Mouse (Mus musculus) telencephalon, adult 2 months (tissue): ENCODE results near the gene Adgrl2.
A peak's percentile ranks its signal among the peaks of the same experiment; 100 is the strongest.

ENCODE experiments used
- DNase-seq: peaks from one replicate; pipeline ENCODE4 v3.0.0-alpha.2; 2011; ENCODE audit warnings: low read depth, low spot score

The Adgrl2 gene

DNA sequence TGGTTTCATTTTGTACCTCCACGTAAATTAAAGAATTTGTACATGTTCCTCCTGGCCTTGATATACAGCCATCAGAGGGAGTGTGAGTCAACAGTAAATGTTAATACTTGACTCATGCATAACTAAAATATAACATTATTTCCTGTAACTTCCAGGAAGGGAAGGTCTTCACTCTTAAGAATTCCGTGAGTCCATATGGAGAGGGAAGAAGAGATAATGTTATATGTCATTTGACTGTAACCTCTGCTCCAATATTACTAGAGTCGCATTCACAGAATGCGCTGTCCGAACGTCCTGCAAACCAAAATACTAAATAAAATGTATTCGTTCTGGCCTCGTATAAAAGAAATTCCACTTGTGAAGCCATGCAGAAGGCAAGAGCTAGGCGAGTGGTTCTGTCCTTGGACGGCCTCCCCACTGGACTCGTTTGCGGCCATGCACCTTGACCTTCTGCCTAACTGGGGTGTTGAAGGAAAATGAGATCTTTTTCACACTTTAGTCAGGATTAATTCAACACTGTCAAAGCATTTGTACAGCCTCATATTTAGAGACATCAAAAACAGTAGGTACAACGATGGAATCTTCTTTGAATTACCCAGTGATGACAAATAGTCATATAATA, 68.3 kb downstream of the Adgrl2 start:
- DNase-seq, result no peak

DNA sequence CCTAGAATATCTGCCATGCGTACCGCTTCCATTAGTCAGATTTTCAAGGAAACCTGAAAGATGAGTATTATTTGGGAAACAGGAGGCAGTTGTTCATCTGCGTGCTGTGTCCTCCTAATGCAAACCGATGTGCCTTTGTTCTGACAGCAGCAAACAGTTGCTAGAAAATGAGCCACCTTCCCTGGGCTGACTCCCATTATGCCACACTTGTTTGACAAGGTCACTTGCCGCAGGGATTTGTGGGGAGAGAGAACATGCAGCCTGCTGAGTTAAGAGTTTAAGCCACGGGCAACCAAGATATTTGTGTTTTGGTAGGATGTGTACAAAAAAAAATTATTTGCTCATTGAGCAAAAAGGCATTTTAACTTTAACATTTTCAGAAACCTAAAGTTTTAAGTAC, 69.5 kb downstream of the Adgrl2 start:
- no peak for DNase-seq

DNA sequence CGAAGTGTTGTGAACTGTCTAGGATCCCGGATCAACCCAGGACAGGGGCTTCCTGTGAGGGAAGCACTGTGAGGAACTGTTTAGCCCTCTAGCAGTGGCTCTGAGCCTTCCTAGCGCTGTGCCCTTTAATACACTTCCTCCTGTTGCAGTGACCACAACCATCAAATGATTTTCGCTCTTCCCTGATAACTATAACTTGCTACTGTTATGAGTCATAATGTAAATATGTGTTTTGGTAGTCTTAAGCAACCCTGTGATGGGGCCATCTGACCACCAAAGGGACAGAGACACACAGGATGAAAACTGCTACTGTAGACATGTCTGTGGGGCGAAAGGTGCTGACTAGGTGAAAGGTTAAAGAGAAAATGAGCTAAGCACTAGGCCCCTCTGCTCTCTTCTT, 71.9 kb downstream of the Adgrl2 start:
- DNase-seq, result no peak

DNA sequence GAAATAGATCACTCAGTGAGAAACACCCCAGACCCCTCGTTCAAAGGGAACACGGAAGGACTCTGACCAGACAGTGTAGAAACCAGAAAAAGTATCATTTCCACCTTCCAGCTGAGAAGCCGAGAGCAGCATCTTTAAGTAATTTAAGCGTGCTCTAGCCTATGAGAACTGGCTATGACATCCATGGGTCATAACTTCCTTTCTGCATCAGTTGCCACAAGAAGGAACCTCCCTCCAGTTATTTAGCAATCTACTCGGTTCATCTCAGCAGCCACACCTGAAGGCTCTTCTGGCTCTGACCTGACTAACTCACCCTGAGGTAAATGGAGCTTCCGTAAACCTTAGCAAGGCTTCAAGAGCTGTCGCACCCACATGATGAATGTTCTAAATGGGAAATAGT, 72.5 kb downstream of the Adgrl2 start:
- DNase-seq, result no peak

DNA sequence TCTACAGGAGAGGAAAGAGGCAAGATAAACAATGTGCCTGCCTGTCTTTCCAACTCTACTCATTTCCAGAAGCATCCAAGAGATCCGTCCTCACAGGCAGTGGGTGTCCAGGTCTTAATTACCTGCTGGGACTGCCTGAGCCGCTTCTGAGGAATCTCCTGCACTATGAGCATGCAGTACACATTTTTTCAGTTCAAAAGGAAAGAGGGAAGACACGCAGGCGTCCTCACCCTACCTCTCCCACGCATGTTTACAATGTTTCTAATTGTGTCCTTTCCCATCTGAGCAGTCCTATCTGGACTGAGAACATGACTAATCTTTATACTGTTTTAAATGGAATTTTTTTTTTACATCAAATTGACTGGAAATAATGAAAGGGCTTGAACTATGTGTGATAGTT, 74.1 kb downstream of the Adgrl2 start:
- DNase-seq, result peak; percentile 58

DNA sequence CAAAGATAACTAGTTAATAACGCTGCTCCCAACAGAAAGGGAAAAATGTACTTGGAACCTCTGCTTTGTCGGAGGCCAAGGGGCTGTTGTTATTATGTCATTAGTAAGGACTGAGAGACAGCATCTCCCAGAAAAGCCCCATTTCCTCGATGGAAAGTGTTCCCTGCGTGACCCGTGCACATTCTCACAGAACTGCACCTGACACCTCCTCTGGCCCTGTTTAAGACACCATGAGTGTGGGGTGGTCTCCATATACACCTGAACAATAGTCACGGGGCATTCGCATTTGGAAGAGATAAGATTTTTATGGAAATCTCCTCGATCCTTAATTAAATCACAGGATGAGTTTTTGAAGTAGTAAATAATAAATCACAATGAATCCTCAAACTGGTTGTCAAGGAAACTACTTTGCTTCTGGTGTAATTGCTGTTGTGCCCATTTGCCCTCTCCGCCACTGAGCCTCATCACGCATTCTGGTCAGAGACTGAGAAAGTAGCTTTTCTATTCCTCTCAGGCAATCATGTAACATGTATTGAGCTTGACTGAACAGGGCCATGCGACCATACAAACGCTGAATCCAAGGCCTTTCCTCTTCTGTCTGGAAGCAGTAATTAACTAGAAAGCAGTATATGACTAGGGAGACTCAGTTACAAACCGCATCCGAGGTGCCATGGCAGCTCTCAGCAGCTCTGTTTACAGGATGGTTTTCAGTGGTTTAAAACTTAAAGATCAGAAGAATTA, 77.2 kb downstream of the Adgrl2 start:
- DNase-seq, result no peak

DNA sequence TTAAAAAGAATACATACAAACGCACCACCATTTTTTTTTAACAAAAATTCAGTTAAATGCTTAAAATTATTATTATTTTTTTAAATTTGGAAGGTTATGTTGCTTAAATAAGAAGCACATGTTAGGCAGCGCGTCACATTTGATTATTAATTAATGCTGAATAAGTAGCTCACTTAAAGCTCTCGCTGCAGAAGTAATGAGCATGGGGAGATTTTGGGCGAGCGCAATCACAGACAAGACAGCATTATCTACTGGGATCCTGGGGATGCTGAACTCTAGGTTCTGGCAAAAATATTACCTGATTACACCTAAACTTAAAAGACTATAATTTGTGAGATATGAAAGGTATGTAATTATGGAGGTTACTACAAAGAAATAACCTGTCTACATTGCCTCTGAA, 77.8 kb downstream of the Adgrl2 start:
- DNase-seq, result no peak

DNA sequence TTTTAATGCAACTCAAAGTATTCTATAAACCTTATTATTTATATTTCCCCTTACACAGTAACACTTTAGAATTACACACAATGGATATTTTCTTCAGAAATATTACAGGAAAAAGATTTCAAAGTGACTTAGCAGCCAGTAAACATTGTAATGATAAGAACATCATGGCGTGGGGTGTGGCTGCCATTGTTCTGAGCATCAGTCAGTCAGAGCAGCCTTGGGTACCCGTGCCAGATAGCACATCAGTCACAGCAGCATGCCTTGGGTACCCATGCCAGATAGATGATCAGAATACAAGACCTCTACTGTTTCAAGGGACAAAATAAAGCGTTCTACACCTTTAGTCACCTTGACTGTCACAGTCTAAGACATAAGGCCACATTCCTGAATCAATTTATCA, 82.5 kb downstream of the Adgrl2 start:
- DNase-seq, result no peak

DNA sequence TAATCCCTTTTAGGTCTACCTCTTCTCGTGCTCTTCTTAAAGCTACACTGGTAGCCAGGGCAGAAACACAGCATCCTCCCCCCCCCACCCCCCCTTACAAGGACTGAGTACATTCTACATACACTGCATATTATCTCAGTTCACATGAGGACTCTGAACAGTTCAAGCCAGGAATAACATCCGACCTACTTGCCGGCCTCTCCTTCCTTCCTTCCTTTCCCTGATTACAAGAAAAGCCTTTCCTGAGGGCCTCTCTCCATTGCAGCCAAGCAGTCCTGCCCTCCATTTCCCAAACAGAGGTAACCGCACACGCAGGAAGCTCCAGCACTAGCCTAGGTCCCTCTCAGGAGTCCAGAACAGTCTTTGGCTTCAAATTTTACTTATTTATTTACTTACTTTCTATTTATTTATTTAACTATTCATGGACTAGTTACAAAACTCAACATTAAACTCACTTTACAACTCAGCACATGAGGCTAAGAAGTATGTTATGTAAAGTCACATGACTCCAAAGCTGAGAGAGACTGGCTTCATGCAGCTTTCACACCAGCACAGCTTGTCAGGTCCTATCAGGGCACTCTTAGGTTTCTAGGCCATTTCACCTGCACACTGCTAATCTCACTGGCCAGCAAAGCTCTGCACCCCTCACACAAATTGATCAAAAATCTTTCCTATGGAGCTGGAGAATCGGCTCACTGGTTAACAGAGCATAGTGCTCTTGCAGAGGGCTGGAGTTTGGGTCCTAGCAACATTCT, 83.2 kb downstream of the Adgrl2 start:
- no peak for DNase-seq

DNA sequence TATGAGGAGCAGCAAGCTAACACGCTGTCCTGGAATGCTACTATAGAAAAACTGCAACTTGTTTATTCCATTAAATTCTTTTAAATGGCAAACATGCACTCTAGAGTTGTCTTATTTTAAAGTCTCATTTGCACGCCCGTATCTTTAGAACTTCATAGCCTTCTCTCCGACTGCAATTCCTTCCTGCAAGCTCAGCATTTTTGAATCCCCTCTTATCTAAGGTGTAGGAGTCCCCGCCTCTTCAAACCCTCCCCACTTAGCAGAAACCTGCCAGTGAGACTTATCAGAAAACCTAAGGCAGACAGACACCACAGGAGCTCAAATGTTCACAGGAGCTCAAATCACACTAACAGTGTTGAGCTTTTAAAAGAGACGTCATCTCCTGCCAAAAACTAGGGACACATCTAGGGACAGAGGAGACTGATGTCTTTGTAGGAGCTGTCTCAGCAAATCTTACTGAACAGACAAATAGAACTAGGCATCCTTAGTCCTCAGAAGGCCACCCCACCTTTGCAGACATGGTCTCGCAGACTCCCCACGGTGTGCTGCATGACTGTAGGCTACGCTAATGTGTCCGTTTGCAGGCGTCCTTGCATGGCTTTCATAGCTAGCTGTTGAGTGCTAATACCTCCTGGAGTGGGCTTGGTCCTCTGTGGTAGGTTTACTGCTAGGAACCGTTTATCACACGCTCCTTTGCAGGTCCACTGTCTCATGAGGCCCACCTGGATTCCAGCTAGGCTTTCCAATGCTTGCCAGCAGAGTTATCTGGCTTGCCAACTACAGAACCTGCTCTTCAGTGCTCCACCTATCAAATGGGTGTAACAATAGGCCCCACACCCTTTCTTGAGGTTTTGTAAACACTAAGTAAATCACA, 84.2 kb downstream of the Adgrl2 start:
- no peak for DNase-seq

DNA sequence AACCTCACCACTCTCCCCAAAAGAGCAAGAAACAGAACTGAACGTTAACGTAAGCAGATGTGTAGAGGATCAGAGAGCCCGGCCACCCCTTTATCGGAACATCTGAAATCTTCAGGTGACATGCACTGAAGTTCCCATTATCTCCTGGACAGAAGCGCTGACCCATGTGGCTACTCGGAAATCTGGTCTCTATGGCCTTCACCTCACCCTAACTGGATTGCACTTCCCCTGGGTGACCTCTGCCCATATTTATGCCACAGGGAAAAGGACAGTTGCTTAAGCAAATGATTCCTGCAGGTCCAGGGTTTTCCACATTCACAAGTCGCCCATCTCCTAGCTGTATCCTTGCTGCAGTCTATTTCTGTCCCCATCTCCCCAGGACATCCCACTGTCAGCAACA, 84.9 kb downstream of the Adgrl2 start:
- no peak for DNase-seq

DNA sequence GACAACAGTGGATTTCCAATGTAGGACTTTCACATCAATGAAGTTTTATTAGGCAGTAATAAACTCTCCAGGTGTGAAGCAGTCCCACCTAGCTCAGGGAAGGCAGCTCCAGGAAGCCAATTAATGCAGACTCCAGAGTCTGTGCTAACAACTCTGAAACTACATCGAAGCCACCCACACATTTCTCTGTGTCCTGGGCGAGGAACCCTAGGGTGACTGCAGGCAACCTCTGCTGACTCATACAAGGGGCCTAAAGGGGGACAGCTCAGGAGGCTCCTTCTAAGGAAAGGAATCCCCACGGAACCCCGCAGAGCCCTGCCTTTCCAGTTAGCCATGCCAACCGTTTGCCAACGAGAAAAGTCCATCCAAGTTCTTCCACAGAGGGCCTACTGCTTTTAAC, 90.5 kb downstream of the Adgrl2 start:
- no peak for DNase-seq

DNA sequence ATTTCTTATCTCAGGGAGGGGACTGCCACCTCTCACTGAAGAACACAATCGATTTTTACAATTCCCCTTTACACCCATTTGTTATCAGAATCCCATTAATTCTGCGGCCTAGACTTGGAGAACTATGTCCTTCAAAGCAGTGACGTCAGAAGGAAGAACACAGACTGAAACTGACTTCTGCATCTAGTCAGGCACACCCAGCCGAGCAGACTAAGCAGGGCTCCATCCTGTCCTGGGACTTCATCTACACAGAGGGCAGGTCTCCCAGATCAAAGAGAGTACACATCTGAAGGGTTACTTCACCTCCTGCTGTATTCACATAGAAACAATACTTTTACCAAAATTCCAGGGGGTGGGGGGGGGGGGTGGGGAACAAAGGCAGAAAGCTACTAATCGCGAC, 90.9 kb downstream of the Adgrl2 start:
- DNase-seq, result no peak

DNA sequence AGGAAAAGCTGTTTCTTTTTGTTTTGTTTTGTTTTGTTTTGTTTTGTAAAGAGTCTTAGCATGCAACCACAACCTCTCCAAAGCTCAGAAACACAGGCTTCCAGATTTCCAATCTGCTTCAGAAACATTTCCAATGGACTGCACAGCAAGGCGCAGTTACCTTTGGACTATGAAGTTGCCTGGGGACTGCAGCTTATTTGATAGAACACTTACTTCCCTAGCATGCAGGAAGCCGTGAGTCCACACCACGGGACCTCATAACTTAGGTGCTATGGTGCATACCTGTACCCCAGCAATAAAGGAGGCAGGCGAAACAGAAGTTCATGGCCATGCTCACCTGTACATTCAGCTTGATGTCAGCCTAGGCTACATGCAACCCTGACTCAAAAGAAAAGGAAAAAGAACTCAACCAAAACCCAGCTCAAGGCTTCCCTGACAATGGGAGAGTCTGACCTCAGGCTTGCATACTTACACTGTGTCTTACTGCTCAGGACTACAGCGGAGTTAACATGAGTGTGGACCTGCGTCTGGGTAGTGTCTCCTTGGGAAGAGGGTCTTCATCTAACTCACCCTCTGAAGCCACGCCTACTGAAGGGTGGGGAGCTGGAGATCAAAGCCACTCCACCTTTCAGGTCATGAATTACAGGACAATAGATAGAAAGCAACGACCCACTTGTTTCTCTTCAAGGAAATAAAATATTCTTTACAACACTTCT, 91.7 kb downstream of the Adgrl2 start:
- DNase-seq, result no peak

DNA sequence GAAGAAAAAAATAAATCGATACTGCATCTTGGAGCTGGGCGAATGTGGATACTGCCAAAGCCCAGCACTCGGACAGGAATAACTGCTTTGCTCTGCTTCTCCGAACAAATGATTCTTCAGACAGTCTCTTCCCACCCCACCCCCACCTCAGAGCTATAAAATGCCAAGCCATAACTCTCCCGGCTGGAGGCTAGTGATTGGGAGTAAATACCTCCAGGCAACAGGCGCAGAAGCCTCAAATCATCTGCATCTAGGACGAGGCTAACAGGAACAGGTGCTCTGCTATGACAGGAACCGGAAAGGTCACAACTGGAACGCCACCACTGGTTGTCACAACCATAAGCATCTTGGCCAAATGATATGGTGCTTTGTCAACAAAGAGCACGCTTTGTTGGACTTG, 94.1 kb downstream of the Adgrl2 start:
- no peak for DNase-seq

DNA sequence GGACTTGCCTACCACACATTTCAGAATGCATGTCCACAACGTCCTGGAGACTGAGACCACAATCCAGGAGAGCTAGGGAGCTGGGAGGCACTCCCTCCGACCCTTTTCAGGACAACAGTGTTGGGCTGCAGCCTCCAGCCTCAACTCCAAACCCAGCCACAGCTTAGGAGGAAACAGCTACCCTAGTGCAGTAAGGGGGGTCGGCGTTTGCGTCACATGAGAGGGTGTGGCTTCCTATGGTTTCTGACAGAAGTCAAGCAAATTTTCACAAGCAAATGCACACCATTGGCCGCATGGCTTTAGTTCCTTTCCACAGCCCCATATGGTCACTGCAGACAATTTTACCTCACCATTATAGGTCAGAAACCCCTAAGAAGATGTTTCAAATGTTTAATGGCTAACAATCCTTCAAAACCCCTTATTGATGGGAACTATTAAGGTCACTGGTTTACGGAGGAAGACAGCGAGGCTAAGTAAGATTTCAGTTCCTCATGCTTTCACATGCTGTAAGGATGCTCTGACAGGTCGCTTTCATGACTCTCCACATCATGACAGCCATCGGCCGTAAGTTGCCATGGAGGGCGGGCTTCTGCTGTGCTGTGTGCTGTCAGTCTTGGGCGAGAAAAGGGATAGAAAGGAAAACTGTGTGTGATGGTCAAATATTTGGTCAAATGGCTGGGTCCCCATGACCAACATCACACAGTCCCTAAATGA, 94.8 kb downstream of the Adgrl2 start:
- DNase-seq, result no peak

DNA sequence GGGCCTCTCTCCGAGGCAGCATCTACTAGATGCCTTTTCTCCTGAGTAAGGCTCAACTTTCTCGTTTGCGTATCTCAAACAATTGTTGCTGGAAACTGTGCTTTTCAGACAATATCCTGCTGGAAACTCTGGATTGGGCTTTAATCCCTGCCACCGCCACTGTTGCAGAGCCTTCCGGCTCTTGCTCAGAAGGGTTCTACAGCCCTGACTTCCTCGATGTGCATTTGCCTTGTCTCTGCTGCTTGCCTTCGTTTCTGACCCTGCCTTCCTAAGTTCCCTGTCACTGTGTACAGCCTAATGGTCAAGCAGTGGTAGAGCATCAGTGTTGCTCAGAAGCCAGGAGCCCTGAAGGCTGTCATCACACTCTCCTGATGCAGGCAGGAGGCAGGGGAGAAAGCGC, 95.5 kb downstream of the Adgrl2 start:
- DNase-seq, result no peak

DNA sequence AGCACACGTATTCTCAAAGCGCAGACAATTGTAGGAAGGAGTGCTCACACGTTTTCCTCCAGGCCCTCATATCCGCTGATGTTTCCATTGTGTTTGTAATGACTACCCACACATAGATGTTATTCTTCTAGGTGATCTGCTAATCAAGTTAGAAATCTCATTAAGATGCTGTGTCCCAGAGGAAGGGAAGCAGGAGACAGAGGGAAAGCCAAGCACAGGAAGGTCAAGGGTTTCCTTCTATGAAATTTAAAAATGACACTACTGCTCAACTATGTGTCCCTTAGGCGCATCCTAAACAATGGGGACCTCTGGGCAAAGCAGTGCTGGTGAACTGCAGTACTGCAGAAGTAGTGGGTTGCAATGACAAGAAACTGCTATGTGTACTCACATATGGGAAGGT, 102.5 kb downstream of the Adgrl2 start:
- no peak for DNase-seq

DNA sequence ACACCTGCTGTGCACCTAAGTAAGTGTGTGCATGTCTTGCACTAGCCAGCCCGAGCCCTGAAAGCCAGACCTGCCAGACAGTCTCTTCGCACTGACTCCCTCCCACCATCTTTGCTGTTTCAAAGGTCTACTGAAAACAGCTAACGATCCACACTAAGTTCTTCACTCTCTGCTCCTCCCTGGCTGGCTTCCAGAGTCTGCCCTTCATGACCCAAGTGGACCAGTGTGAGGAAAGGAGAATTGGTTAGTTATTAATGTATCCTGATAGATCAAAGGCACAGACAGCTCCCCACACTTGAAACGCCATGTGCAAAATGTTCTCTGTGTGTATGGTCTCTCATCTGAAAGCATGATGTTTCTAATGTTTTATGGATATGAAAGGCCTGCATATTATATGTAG, 103.4 kb downstream of the Adgrl2 start:
- no peak for DNase-seq

DNA sequence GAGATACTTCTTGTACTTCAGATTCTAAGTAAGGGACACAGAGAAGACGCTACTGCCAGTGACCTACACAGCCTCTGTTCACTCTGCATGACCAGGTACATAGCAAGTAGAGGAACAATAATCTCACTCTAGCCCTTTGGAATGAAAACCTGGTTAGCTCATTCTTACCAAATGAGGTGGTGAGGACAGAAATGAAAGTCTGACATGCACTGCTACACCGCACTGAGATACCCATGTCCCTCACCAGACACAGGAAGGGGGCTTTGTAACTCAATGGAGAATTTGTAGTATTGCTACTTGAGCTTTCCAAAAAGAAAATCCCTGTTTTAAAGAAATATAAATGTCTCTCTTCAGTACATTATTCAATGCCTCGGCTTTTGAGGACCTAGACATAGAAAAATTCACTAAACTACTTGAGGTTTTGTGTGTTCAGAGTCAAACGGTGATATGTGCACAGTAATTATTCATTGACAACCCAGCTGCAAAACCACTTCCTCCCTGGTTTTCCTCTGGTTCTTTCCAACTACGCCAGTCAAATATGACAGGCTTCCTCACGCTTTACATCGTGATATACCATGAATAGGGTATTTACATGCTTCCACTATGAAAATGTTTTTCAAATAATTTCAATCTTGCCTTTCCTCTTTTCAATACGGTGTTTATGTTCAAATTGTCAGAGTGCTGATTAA, 104.2 kb downstream of the Adgrl2 start:
- DNase-seq, result no peak
